Mouse (Mus musculus) ES-E14 (cell line): ENCODE measurements around the gene Sae1. TPM values are rescaled to one million over a fixed set of nuclear protein-coding genes. Genes with fewer than 3 reads are reported as not detected.
A peak's percentile ranks its signal among the peaks of the same experiment; 100 is the strongest.

Experiments used
- DNase-seq: peaks from one replicate; pipeline ENCODE4 v3.0.0-alpha.2; 2013; ENCODE audit warnings: low read depth, low spot score
- H3K27ac ChIP-seq: 2 replicates; pipeline ENCODE4 v1.5.1; 2012; ENCODE audit warnings: low read depth, mild to moderate bottlenecking, low read length, moderate library complexity, mixed read lengths; ENCODE audit not compliant: poor library complexity, insufficient read depth, severe bottlenecking
- H3K36me3 ChIP-seq: 2 replicates; pipeline ENCODE4 v1.6.1; 2012; ENCODE audit warnings: mild to moderate bottlenecking, low read length, moderate library complexity, mixed read lengths; ENCODE audit not compliant: control insufficient read depth, poor library complexity, insufficient read depth, severe bottlenecking
- H3K4me1 ChIP-seq, 2 experiments: fragments of 150-350 bp in 1 of 2; sonication (generic) in 1 of 2; 2 replicates each; pipeline ENCODE4 v1.6.1; 2012; ENCODE audit warnings: low read length in 2 of 2, mild to moderate bottlenecking in 1 of 2, mixed read lengths in 1 of 2; ENCODE audit not compliant: control insufficient read depth in 2 of 2, insufficient read depth in 2 of 2, poor library complexity in 1 of 2
- H3K4me3 ChIP-seq, 2 experiments: fragments of 150-350 bp in 1 of 2; sonication (generic) in 1 of 2; 2 replicates each; pipeline ENCODE4 v1.5.1; 2012; ENCODE audit warnings: low read length in 2 of 2, low read depth in 1 of 2, mild to moderate bottlenecking in 1 of 2, mixed read lengths in 1 of 2; ENCODE audit not compliant: insufficient read depth in 1 of 2, poor library complexity in 1 of 2, severe bottlenecking in 1 of 2
- H3K9ac ChIP-seq: 2 replicates; pipeline ENCODE4 v1.6.1; 2012; ENCODE audit warnings: low read depth, mild to moderate bottlenecking, low read length, mixed read lengths; ENCODE audit not compliant: poor library complexity, insufficient read depth, severe bottlenecking
- H3K9me3 ChIP-seq: fragments of 150-350 bp; sonication (generic); 2 replicates; pipeline ENCODE4 v1.6.1; 2012; ENCODE audit warnings: low read depth, mild to moderate bottlenecking, low read length; ENCODE audit not compliant: control insufficient read depth, insufficient read depth
- CHD2 ChIP-seq: IDR thresholded peaks from 2 replicates; pipeline ENCODE4 v1.6.1; 2014; ENCODE audit warnings: mild to moderate bottlenecking, low read depth, low read length, inconsistent platforms
- HCFC1 ChIP-seq: IDR thresholded peaks from 2 replicates; pipeline ENCODE4 v1.6.1; 2012; ENCODE audit warnings: low read length, inconsistent platforms, borderline replicate concordance; ENCODE audit not compliant: insufficient read depth
- MAFK ChIP-seq: IDR thresholded peaks from 2 replicates; pipeline ENCODE4 v1.6.1; 2014; ENCODE audit warnings: mild to moderate bottlenecking, low read depth, low read length, inconsistent platforms; ENCODE audit not compliant: insufficient read depth
- ZC3H11A ChIP-seq: IDR thresholded peaks from 2 replicates; pipeline ENCODE4 v1.6.1; 2012; ENCODE audit warnings: low read depth, mild to moderate bottlenecking, inconsistent platforms, low read length, borderline replicate concordance
- ZNF384 ChIP-seq: IDR thresholded peaks from 2 replicates; pipeline ENCODE4 v1.6.1; 2012; ENCODE audit warnings: low read depth, low read length, inconsistent platforms
- in situ Hi-C, 2 experiments: fragments of 600-800 bp; cut with MboI; formaldehyde crosslinking; loops; one replicate each; pipeline ENCODE4 v1.15.1; 2025; ENCODE audit warnings: low sequenced_read_pairs in 2 of 2, inconsistent platforms in 1 of 2; ENCODE audit not compliant: unreplicated experiment in 2 of 2
- total RNA-seq: library from RNA; depleted of rRNA; stranded (reverse); fragments of 300-350 nt; gene quantifications from 2 replicates; pipeline ENCODE4 v1.2.3, GENCODE M21; 2012

The Sae1 gene
- total RNA-seq, 1 experiment: 213 TPM

DNA sequence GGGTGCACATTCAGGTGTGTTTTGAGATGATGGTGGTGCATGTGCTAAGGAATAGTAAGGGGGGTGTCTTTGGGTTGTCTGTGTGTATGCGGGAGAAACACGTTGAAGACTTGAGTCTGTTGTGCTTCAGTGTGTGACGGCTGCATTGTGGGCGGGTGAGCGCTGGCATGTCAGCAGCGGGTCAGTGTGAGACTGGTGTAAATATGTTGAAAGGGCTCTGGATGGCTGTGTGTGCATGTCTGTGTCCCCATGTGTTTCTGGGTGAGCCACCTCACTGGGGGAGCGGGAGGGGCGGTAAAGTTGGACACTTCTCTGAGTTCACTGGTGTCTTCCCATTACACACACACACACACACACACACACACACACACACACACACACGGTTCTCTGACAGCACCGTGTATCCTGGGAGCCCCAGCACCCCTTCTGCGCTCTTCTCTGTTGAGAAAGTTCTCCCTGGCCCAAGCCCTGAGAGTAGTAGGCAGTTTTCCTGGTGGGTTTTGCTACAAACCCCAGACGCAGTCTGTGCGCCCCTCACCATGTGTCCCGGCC is 76.1 kb downstream of the Sae1 start:
- in situ Hi-C loops: no loop called here
- DNase-seq: no peak
- H3K27ac ChIP-seq: no peak overlapping the region
- peak overlapping the region; percentile 62 for H3K9ac ChIP-seq
- peaks cover 4 to 27% of the 10 kb centered on the region in 2 experiments; a peak in 2 of 4 replicates for H3K4me1 ChIP-seq
- peak overlapping the region; percentile 94 to 99 for H3K4me3 ChIP-seq
- H3K9me3 ChIP-seq: no peaks in the 10 kb centered on the region
- peaks cover 7% of the 10 kb centered on the region; the same call in 1 of the 2 replicates for H3K36me3 ChIP-seq
- TF ChIP-seq CHD2: no peak
- TF ChIP-seq ZNF384: no peak
- TF ChIP-seq HCFC1: no peak
- TF ChIP-seq MAFK: no peak
- no peak for TF ChIP-seq ZC3H11A

DNA sequence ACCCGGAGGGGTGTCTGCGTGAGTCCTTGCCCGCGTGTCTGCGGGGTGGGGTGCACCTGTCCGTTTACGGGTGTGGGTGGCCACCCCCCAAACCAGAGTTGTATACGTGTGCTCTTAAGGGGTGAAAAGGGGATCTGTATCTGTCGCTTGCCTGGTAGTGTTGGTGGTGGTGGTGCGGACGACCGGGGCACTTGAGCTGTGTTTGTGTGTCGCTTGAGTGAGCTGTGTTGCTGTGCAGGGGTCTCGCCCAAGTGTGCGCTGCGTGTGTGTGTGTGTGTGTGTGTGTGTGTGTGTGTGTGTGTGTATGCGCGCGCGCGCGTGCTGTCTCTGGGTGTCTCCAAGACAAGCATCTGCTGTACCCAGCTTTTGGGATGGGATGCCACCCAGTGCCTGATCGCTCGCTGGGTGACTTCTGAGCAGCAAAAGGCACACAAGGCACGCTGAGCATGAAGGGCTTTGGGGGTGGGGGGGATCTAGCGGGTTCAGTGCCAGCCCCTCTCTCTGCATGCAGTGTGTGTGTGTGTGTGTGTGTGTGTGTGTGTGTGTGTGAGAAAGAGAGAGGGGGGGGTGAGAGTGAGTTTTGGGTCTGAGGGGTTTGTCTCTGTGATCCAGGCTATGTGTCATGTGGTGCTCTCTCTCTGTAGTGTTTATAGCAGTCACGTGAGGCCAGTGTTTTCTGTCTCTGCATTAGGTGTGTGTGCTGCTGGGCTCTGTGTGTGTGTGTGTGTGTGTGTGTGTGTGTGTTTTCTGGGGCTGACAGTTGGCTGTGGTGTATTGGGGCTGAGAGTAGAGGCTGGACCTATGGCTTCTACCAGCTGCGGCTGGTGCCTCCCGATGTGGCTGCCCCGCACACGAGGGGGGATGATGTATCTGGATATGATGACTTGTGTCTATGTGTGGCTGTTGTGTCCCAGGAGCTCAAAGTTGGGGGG is 76.8 kb downstream of the Sae1 start:
- Histone ChIP-seq H3K4me1 (peaks cover 4 to 25% of the 10 kb centered on the region in 2 experiments; a peak in 2 of 4 replicates), H3K27ac (no peak overlapping the region)

DNA sequence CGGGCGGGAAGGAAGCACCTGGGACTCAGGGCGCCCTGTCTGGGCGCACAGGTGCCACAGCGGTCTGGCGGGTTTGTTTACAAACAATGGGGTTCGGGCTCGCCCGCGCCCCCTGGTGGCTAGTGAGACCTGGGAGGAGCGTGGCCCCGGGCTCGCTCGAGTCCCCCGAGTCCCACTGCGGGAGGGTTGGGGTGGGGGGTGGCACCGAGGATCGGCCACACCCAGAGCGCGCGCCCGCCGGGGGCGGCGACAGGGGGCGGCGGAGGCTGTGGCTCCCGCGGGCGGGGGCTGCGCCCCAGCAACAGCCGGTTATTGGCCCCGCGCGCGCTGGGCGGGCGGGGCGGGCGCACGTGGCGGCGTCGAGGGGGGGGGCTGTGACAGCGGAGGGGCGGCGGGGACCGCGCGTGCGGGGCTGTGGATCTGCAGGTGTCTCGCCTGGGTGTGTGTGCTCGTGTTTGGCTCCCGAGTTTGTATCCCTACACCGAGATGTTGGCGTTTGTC is 77.5 kb downstream of the Sae1 start:
- no peaks in the 10 kb centered on the region for H3K9me3 ChIP-seq
- in situ Hi-C loops: no loop called here
- peaks cover 4 to 22% of the 10 kb centered on the region in 2 experiments; a peak in 2 of 4 replicates for H3K4me1 ChIP-seq
- H3K27ac ChIP-seq: peak overlapping the region; percentile 73
- DNase-seq: peak; percentile 80
- H3K9ac ChIP-seq: peak overlapping the region; percentile 94
- peak overlapping the region; percentile 94 to 99 for H3K4me3 ChIP-seq
- no peak for TF ChIP-seq ZNF384
- peak; percentile 12; the same call in 1 of the 2 replicates for TF ChIP-seq HCFC1
- H3K36me3 ChIP-seq: peaks cover 3% of the 10 kb centered on the region; the same call in 1 of the 2 replicates

More for the DNA sequence above, 76.8 kb downstream of the Sae1 start:
- TF ChIP-seq ZNF384 (no peak), MAFK (no peak), CHD2 (no peak), HCFC1 (no peak), ZC3H11A (no peak)
- peak overlapping the region; percentile 74 for H3K9ac ChIP-seq
- in situ Hi-C loops: no loop called here
- H3K9me3 ChIP-seq: no peaks in the 10 kb centered on the region
- no peak for DNase-seq
- peaks cover 5% of the 10 kb centered on the region; the same call in 1 of the 2 replicates for H3K36me3 ChIP-seq
- peak overlapping the region; percentile 94 to 99 for H3K4me3 ChIP-seq

DNA sequence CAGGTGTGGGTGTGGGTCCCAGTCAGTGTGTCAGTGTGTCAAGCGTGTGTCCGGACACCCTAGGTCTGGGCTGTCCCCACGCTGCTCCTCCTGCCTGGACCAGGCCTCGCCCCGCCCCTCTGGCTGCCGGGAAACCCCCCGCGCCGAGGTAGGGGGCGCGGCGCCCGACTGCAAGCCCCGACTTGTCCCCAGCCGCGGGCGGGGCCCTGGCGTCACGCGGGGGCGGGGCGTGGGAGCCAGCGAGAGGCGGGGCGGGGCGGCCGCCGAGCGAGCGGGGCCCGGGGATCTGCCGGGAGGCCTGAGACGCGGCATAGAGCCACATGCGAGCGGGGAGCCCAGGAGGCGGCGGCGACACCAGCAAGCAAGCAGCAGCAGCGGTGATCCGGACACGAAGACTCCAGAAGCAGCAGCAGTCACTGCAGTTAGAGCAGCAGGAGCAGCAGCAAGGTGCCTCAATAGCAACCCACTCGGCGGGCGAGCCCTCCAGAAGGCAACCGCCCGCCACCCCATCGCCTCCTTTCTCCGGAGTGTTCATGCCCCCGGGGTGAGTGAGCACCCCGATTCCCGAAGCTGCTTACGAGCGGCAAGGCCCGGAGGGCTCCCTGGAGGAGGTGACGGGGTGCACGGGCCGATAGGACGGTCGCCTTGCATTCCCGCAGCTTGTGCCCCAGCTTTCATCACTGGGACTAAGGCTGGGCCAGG is 78.1 kb downstream of the Sae1 start:
- DNase-seq: peak; percentile 78
- TF ChIP-seq HCFC1 (peak; percentile 22; the same call in 1 of the 2 replicates), MAFK (no peak)
- Histone ChIP-seq H3K4me3 (peak overlapping the region; percentile 94 to 99), H3K9ac (peak overlapping the region; percentile 94), H3K4me1 (peaks cover 2 to 21% of the 10 kb centered on the region in 2 experiments; a peak in 2 of 4 replicates), H3K9me3 (no peaks in the 10 kb centered on the region), H3K36me3 (peaks cover 2% of the 10 kb centered on the region; the same call in 1 of the 2 replicates), H3K27ac (peak overlapping the region; percentile 94)
- in situ Hi-C loops: no loop called here
